Mouse (Mus musculus): ENCODE measurements around the gene Tmem265.

GRCm38 (mm10) chr7:127519284-127519683, 41.9 kb upstream of the Tmem265 start, which contains the start of gene Gm42715:
- TF ChIP-seq CTCF (IDR thresholded peaks at IDR 0.05) (no peak), EP300 (IDR thresholded peaks at IDR 0.05) (no peak)
